Mouse (Mus musculus) adrenal gland, postnatal 10 days (tissue): ENCODE measurements around the gene Trim30b. TPM values are rescaled to one million over a fixed set of nuclear protein-coding genes. Genes with fewer than 3 reads are reported as not detected.
"Not testable (repeated sequence)": the region's sequence is repeated elsewhere in the genome, so short reads cannot be mapped to it uniquely, and the experiment has no call there.

Experiments used
- DNase-seq: peaks from one replicate; pipeline ENCODE4 v3.0.0; 2021; ENCODE audit warnings: mixed read lengths
- long read RNA-seq, 2 experiments: library from polyadenylated mRNA; stranded (forward); transcript quantifications; one replicate each; pipeline ENCODE4 v2.0.0; 2021
- total RNA-seq, 2 experiments: library from RNA; stranded (reverse); gene quantifications; 2 replicates each; pipeline ENCODE4 v1.2.3; 2021

The Trim30b gene
- total RNA-seq = under 1 TPM; 0.21 to 0.39 TPM
- long read RNA-seq, experiment 1 = 0 reads
- long read RNA-seq, experiment 2 = 0 reads

DNA sequence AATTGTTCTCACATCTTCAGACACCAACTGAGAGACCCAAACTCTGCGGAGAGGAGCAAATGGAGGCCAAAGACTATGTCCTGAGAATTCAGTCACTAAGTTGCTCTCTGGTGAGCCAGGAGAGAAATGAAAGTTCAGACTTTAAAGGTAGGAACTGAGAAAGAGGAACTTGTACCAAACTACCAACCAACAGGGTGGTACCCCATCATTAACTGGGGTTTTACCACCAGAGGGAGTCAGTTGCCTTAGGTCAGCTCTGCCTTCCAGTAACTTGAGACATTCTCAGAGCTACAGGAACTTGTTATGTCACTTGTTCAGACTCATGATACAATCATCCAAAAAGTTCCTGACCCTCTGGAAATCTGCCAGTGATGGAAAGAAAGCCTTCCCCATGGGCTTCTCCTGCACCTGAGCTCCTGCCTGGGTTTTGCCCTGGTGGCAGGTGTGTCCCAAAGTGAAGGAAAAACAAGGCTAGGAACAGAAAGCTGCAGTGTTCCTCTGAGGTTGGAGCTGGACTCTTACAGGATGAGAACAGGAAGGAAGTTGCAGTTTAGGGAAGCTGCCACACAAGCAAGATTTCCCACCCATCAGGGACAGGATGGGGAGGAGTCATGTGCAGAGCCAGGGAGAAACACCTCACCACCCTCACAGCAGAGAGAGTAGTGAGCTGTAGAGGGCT is at the start of gene Trim30b:
TSS of gene Trim30b (minus strand) at position 149 of the 679 bp plus-strand sequence.
- DNase-seq = no peak

DNA sequence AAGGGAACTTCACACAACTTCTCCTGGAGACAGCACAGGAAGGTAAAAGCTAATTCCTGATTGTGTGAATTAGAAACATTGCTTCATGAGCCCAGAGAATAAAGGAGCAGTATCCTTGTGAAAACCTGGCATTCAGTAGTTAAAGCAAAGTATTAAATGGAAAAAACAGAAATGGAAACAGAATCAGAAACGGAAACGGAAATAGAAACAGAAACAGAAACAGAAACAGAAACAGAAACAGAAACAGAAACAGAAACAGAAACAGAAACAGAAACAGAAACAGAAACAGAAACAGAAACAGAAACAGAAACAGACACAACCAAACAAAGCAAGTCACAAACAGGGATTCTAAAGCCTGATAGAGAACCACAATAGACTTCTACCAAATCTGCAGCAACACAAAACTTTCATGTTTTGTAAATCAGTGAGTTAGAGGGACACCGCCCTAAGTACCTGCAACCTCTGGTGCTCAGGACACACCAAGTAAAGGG is 34.8 kb upstream of the Trim30b start:
- DNase-seq = no peak

GRCm38 (mm10) chr7:104401140-104401539 is 31.5 kb upstream of the Trim30b start:
- no peak for DNase-seq

- no peak for DNase-seq
Measured at GRCm38 (mm10) chr7:104400698-104401097, 31.0 kb upstream of the Trim30b start, which contains the start of gene Trim30c. TSS of gene Trim30c (minus strand) at chr7:104400837.

DNA sequence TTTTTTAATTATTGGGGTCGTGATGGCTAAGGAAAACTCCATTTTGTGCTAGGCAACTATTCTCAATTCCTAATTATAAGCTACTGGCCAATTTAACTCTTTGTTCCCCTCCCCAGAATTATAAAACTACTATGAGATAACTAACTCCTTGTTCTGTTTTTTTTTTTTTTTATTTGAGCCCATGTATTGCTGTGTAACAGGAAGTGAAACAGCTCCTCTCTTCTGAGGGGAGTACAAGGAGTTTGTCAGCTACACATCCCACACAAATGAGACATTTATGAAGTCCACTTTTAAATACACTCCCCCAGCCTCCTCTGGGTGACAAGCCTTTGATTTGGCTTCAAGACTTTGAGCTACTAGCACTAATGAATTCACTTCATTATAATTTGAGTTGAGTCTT is 28.8 kb upstream of the Trim30b start:
- DNase-seq = no peak

- no peak for DNase-seq
Measured at GRCm38 (mm10) chr7:104366339-104366738, 3.3 kb downstream of the Trim30b start.

DNA sequence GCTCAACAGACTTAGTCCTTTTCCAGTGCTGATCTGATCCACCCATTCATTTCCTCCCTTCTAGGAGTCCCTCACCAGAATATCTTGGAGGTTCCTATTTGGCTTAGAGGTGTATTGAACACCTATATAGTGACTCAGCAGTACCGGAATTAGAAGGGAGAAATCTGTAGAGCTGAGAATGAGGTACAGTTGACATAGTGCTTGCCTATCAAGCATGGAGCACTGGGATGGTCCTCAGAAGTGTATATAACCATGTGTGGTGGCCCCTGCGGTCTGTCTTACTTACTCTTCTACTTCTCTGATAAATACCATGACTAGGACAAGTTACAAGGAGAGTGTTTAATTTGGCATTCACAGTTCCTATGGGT is 16.1 kb downstream of the Trim30b start:
- DNase-seq = no peak

DNA sequence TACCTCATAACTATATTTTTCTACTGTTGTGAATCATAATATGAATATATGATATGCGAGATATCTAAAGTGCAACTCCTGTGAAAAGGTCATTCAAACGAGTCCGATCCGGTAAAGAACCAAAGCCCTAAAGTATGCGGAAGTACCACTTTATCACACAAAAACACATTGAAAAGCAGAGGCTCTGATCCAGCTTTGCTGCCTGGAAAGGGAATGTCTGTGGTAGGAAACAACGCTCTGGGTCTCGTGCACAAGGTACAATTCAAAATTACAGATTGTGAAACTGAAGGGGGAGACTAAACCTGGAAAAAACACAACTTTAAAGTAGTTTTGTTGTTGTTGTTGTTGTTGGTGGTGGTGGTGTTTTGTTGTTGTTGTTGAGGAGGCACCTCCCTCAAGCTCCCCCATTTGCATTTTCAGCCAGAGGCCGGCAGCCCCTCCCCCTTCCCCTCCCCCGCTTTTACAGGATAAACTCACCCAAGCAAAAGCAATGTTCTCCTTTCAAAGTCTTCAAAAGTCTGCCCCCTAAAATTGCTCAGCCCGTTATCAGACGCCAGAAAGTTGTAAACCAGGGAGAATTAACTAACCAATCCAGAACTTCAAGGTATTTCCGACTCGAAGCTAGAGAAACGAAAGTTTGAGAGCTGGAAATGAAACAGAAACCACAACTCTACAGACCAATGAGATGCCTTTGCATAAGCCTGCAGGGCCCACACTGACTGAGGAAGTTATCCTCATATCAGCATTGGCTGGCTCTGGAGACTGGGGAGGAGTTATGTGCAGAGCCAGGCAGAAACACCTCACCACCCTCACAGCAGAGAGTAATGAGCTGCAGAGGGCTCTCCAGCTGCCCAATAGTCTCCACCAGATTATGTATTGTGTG is 16.7 kb downstream of the Trim30b start, which contains the start of gene Trim12c:
TSS of gene Trim12c (minus strand) at position 646 of the 883 bp plus-strand sequence.
- DNase-seq = peak; percentile 79

DNA sequence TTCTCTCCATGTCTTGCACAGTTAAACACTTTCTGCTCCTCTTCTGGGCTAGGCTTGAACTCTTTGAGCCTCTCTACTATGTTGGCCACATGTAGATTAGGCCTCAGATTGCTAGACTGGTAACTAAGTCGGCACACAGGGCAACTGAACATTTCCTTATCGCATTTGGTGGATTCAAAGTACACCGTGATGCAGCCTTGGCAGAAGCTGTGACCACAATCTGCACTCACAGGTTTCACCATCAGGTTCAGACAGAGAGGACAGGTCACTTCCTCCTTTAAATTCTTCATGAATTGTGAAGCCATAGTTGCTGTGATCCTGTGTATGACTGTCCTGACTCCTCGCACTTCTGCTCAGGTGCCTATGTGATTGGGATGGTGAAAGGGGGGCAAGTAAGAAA is 21.6 kb downstream of the Trim30b start:
- DNase-seq = not testable (repeated sequence)

DNA sequence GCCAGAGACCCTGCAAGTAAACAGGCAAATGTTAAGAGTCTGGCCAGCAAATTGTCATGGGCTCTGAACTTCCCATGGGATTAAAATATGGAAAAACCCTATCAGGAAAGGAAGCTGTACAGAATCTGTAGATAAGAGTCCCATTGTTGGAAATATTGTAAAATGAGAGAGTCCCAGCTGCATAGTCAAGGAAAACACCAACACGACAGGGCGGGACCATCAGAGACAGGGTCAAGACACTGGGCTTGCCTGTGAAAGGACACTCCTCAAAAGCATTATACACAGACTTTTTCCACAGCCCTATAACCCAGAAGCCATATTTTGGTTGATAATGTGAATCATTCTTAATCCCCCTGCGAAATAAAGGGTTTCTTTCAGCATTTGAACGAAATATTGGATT is 28.9 kb downstream of the Trim30b start:
- DNase-seq = not testable (repeated sequence)

DNA sequence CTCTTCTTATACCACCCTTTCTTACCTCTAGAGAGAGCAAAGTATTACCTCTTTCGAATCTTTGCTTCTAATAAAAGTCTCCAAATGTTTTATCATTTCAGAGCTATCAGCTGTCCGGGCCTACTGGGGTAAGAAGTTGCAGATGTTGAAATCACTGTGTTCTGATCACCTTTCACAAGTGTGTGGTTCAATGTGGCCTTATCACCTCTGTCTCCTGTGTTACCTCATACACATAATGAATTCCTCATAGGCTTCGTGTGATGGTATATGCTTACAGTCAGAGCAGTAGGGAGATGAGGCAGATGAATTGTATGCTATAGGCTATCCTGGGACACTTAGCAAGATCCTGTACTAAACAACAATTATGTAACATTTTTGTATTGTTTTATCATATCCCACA is 34.1 kb downstream of the Trim30b start:
- not testable (repeated sequence) for DNase-seq

DNA sequence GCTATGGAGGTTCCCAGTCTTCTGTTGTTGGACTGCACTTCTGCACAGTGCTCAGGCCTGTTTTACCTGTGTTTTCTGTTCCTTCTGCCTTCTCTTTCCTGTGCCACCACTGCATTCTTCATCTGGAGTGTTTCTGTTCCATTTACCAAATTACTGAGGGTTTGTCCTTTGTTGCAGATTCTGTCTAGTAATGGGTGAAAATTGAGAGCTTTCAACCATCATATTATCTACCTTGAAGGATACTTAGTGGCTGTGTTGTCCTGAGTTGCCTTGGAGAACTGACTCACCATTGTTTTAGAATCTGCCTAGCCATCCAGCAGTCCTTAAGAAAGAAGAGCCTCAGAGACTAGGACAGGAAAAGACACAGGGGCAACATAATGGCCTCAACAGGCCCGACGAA is 40.5 kb downstream of the Trim30b start, which contains the start of gene Trim34b:
TSS of gene Trim34b (plus strand) at position 301 of the 400 bp plus-strand sequence.
- not testable (repeated sequence) for DNase-seq

DNA sequence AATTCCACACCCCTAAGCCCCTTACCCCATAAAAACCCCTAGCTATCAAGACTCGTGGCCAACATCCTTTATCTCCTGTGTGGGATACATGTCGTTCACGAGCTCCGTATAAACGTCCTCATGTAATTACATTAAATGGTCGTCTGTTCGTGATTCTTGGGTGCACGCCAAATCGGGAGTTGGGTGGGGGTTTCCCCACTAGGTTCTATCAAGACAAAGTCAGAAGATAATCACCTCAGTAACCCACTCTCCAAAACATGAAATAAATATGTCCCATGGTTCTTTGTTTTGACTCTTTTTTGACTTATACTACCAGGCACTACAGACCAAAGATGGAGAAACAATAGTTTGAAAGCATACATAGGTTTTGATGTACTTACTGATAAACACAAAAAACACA is 47.7 kb downstream of the Trim30b start:
- no peak for DNase-seq

GRCm38 (mm10) chr7:104315369-104316080 is 54.2 kb downstream of the Trim30b start, which contains the start of gene Trim12a:
TSS of gene Trim12a (minus strand) at chr7:104315466.
- DNase-seq = not testable (repeated sequence)

GRCm38 (mm10) chr7:104314796-104315353 is 54.8 kb downstream of the Trim30b start:
- peak; percentile 18 for DNase-seq

Other genes with a start within 250 kb of the Trim30b start
- not detected for gene Ubqln5, start 240.1 kb downstream of the Trim30b start, total RNA-seq
- not detected for gene Olfr643, start 232.5 kb downstream of the Trim30b start, total RNA-seq
- gene Ubqln3, start 226.6 kb downstream of the Trim30b start, total RNA-seq = not detected
- not detected for gene Ubqlnl, start 219.3 kb downstream of the Trim30b start, total RNA-seq
- not detected for gene Olfm5, start 205.1 kb downstream of the Trim30b start, total RNA-seq
- gene Olfr648, start 186.5 kb downstream of the Trim30b start, total RNA-seq = not detected
- gene Olfr649, start 173.9 kb downstream of the Trim30b start, total RNA-seq = not detected
- gene Trim6, start 151.1 kb downstream of the Trim30b start, total RNA-seq = 1 to 10 TPM in 1 of 2 experiments, under 1 TPM in 1; 0.33 to 1.7 TPM
- gene Trim34a, start 125.4 kb downstream of the Trim30b start, total RNA-seq = 1 to 10 TPM; 5.4 to 8.3 TPM
- 1 to 10 TPM; 3.7 to 4.5 TPM for gene Trim5, start 81.8 kb downstream of the Trim30b start, total RNA-seq
- gene Trim12a, start 54.4 kb downstream of the Trim30b start, total RNA-seq = 10 to 100 TPM in 1 of 2 experiments, 1 to 10 TPM in 1; 7.2 to 15.9 TPM
- gene Trim34b, start 40.4 kb downstream of the Trim30b start, total RNA-seq = under 1 TPM; 0.21 to 0.69 TPM
- gene Trim12c, start 16.5 kb downstream of the Trim30b start, total RNA-seq = 10 to 100 TPM in 1 of 2 experiments, 1 to 10 TPM in 1; 7.1 to 11.7 TPM
- under 1 TPM in 1 of 2 experiments, not detected in 1; 0.18 TPM for gene Trim30c, start 31.0 kb upstream of the Trim30b start, total RNA-seq
- gene Trim30a, start 95.3 kb upstream of the Trim30b start, total RNA-seq = 1 to 10 TPM; 4.2 TPM
- 1 to 10 TPM; 3.3 to 5.3 TPM for gene Trim30d, start 138.0 kb upstream of the Trim30b start, total RNA-seq
- not detected for gene Olfr651, start 180.2 kb upstream of the Trim30b start, total RNA-seq
- gene Olfr652, start 191.0 kb upstream of the Trim30b start, total RNA-seq = not detected
- gene Olfr653, start 207.4 kb upstream of the Trim30b start, total RNA-seq = not detected
- gene Olfr654, start 217.1 kb upstream of the Trim30b start, total RNA-seq = not detected
- gene Olfr655, start 231.9 kb upstream of the Trim30b start, total RNA-seq = not detected
- gene Olfr656, start 244.1 kb upstream of the Trim30b start, total RNA-seq = under 1 TPM in 1 of 2 experiments, not detected in 1; 0.06 TPM